Mouse (Mus musculus): ENCODE measurements around the gene Eml3.

DNA sequence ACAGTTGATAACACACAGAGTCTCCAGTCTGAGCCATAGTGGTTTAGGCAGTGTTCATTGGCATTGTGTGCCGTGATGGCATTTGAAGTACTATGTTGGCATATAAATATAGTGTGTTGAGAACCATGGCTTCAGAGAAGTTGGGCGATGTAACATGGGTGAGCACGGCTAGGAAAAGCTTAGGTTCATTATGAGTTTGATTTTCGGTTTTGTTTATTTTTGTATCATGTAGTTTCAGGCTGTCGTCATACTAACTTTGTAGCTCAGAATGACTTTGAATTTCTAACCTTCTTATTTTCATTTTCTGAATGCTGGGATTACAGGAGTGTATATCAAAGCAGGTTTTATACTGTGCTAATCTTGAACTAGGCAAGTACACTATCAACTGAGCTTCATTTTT lies 25.9 kb upstream of the Eml3 start:
- TF ChIP-seq CTCF (IDR thresholded peaks at IDR 0.05; ENCODE audit: borderline replicate concordance, insufficient read depth, low read depth, low read length) (no peak), POLR2A (IDR thresholded peaks at IDR 0.05; ENCODE audit: borderline replicate concordance, insufficient read depth, low read length) (no peak)

Measured in cerebellum, adult 2 months (tissue).